Mouse (Mus musculus) embryonic facial prominence, embryonic 11.5 days (tissue): ENCODE measurements around the gene Ltbp3. TPM values are rescaled to one million over a fixed set of nuclear protein-coding genes. Genes with fewer than 3 reads are reported as not detected.

Experiments used
- ATAC-seq: fragments of 200-750 bp; cut with Nextera tagmentation; replicated peaks from 2 replicates; pipeline ENCODE4 v1.8.0; 2017; ENCODE audit warnings: low read depth; ENCODE audit not compliant: insufficient number of reproducible peaks, low FRiP score, low TSS enrichment
- DNase-seq: peaks from one replicate; pipeline ENCODE4 v3.0.0-alpha.2; 2015; ENCODE audit warnings: low spot score
- H3K27ac ChIP-seq: fragments of 300-500 bp; sonication (generic); replicated peaks from 2 replicates; pipeline ENCODE4 v1.5.1; 2014; ENCODE audit warnings: mild to moderate bottlenecking, low read depth, low read length, control low read depth
- H3K27me3 ChIP-seq: fragments of 300-500 bp; sonication (generic); 2 replicates; pipeline ENCODE4 v1.6.1; 2014; ENCODE audit warnings: mild to moderate bottlenecking, low read length, moderate library complexity, mixed read lengths; ENCODE audit not compliant: control insufficient read depth, insufficient read depth
- H3K36me3 ChIP-seq: fragments of 300-500 bp; sonication (generic); replicated peaks from 2 replicates; pipeline ENCODE4 v1.6.1; 2014; ENCODE audit warnings: low read depth, mild to moderate bottlenecking, low read length, moderate library complexity, mixed read lengths; ENCODE audit not compliant: control insufficient read depth, insufficient read depth
- H3K4me1 ChIP-seq: fragments of 300-500 bp; sonication (generic); 2 replicates; pipeline ENCODE4 v1.6.1; 2014; ENCODE audit warnings: low read length, mixed read lengths; ENCODE audit not compliant: control insufficient read depth, insufficient read depth
- H3K4me2 ChIP-seq: fragments of 300-500 bp; sonication (generic); 2 replicates; pipeline ENCODE4 v1.6.1; 2014; ENCODE audit warnings: low read depth, mild to moderate bottlenecking, control low read depth, low read length, moderate library complexity
- H3K4me3 ChIP-seq: fragments of 300-500 bp; sonication (generic); 2 replicates; pipeline ENCODE4 v1.5.1; 2014; ENCODE audit warnings: low read depth, low read length, control low read depth
- H3K9ac ChIP-seq: fragments of 300-500 bp; sonication (generic); replicated peaks from 2 replicates; pipeline ENCODE4 v1.6.1; 2014; ENCODE audit warnings: mild to moderate bottlenecking, control low read depth, low read length
- H3K9me3 ChIP-seq: fragments of 300-500 bp; sonication (generic); replicated peaks from 2 replicates; pipeline ENCODE4 v1.6.1; 2016; ENCODE audit warnings: mild to moderate bottlenecking, low read length, inconsistent platforms, mixed read lengths; ENCODE audit not compliant: control insufficient read depth
- WGBS: fragments of 180-500 bp; shearing (Covaris S2); extraction: QIAGEN DNeasy Blood & Tissue Kit; methylation state at CpG from one replicate; pipeline ENCODE4 v1.1.7; 2014; 5-methylcytosine and 5-hydroxymethylcytosine counted together
- polyA plus RNA-seq: library from polyadenylated mRNA; unstranded; fragments of >200 nt; fragmentation: Nextera tagmentation; extraction: Ambion mirVana; gene quantifications from 2 replicates; pipeline ENCODE4 v1.2.1, GENCODE M21; 2014

Ltbp3 gene
- polyA plus RNA-seq, 1 experiment from 2014 or later = 5.9 TPM

DNA sequence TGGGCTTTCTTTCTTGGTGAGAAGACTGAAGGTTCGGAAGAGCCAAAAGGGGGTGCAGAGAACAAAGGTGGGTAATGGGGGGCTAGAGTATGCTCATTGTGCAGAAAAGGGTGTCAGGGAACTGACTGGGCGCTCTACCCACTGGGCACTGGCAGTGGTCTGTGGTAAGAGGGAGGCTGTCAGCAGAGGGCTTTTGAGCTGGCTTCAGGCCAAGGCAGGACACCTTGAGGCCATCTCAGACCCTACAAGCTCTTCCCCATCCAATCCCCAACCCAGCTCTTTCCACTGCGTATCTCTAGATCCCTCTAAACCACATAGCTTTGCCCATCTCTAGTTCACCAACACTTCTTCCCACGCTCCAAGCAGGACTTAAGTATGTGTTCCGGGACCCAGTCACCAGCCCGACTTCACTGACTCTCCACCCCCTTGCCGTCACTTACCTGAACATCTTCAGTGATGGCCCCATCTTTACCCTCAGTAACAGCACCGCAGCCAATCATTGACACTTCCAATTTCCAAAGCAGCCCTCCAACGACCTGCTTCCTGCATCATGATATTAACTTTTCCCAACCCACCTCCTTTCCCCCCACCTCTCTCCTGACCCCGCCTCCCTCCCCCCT is 44.4 kb downstream of the Ltbp3 start:
- Histone ChIP-seq H3K27ac (no peak overlapping the region), H3K9ac (no peak overlapping the region), H3K4me3 (no peak overlapping the region), H3K4me2 (no peak overlapping the region), H3K36me3 (no peaks in the 10 kb centered on the region), H3K27me3 (no peaks in the 10 kb centered on the region), H3K9me3 (no peaks in the 10 kb centered on the region), H3K4me1 (no peaks in the 10 kb centered on the region)
- WGBS = 59% methylated on average over 10 of the region's 10 CpGs
- DNase-seq (no peak), ATAC-seq (no peak)

DNA sequence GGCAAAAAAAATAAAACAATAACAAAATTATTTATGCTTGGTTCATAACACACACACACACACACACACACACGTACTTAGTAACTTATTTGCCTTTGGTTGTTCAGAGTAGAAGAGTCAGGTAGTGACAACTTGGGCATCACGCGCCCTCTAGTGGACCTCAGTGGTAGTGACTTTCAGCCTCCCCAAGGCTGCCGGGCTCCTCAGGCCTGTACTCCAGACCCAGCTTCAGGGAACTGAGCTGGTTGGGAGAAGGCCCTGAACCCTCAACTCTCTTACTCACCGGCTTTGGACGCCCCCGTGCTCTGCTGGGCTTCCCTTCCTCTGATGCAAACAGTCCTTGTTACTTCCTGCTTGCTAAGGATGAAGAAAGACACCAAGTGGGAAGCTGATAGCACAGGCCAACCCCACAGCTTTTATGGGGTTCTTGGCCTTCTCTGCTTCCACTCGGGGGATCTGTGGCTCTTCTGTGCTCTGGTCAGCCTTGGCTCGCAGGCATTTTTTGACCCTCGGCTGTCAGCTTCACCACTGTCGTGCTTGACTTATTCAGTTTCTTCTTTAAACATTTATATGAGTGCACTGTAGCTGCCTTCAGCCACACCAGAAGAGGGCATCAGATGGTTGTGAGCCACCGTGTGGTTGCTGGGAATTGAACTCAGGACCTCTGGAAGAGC is 45.9 kb downstream of the Ltbp3 start:
- H3K9ac ChIP-seq = peak overlapping the region; percentile 18
- no peak overlapping the region for H3K4me2 ChIP-seq
- H3K36me3 ChIP-seq = no peaks in the 10 kb centered on the region
- no peaks in the 10 kb centered on the region for H3K9me3 ChIP-seq
- H3K4me3 ChIP-seq = no peak overlapping the region
- H3K27ac ChIP-seq = no peak overlapping the region
- 10% methylated on average over 12 of the region's 12 CpGs for WGBS
- no peaks in the 10 kb centered on the region for H3K4me1 ChIP-seq
- ATAC-seq (peak; percentile 81; the same call in 1 of the 2 replicates), DNase-seq (peak; percentile 91)
- H3K27me3 ChIP-seq = no peaks in the 10 kb centered on the region

DNA sequence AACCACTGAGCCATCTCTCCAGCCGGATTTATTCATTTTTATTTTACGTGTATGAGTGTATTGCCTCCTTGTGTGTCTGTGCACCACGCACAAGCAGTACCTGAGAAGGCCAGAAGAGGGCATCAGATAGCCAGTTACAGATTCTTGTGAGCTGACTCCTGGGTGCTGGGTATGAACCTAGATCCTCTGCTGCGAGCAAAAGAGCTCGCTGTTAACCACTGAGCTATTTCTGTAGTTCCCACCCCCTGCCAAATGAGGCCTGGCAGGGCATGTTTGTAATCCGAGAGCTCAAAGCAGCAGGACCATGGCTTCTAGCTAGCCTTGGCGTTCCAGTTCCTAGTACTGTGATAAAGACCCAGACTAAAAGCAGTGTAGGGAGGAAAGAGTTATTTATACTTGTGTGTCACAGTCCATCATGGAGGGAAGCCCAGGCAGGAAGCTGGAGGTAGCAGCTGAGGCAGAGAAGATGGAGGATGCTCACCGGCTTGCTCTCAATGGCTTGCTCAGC is 46.5 kb downstream of the Ltbp3 start:
- ATAC-seq = no peak
- Histone ChIP-seq H3K4me1 (no peaks in the 10 kb centered on the region), H3K27me3 (no peaks in the 10 kb centered on the region), H3K9ac (no peak overlapping the region; the same call in 1 of the 2 replicates), H3K9me3 (no peaks in the 10 kb centered on the region), H3K4me3 (no peak overlapping the region), H3K36me3 (no peaks in the 10 kb centered on the region), H3K27ac (no peak overlapping the region), H3K4me2 (no peak overlapping the region)
- 14% methylated on average over 8 of the region's 8 CpGs for WGBS
- peak; percentile 84 for DNase-seq

DNA sequence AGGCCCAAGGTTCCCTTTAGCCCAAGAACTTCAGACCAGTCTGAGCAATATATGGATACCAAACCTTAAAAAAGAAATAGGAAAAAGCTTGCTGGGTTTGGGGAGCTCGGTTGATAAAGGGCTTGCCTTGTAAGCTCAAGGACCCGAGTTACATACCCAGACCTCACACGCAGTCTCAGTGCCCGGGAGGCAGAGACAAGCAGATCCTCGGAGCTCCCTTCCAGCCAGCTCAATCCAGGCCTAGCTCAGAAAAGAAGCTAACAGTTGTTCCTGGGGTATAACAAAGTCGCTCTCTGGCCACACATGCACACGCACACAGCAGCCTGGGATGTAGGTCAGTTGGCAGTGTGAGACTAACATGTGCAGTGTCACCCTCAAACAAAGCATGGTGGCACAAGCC is 47.2 kb downstream of the Ltbp3 start:
- no peak overlapping the region for H3K9ac ChIP-seq
- no peak for ATAC-seq

DNA sequence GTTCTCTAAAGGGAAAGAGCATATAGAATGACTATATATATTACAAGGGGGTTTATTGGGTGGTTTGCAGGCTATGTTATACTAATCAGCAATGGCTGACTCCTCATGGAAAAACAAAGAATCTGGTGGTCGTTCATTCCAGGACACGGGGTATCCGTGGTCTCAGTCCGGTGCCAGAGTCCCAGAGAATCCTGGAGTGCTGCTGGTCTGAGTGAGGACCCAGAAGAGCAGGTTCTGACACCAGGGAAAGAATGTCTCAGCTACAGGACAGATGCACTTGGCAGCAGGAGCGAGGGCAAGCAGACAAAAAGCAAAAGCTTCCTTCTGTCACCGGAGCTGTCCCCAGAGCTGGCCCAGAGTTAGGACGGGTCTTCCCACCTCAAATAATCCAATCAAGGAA is 47.9 kb downstream of the Ltbp3 start:
- H3K4me2 ChIP-seq = no peak overlapping the region
- no peaks in the 10 kb centered on the region for H3K9me3 ChIP-seq
- H3K9ac ChIP-seq = no peak overlapping the region
- H3K27ac ChIP-seq = no peak overlapping the region
- ATAC-seq = no peak
- WGBS = 80% methylated on average over 7 of the region's 7 CpGs
- H3K36me3 ChIP-seq = no peaks in the 10 kb centered on the region
- no peaks in the 10 kb centered on the region for H3K27me3 ChIP-seq
- no peak for DNase-seq
- no peaks in the 10 kb centered on the region for H3K4me1 ChIP-seq
- H3K4me3 ChIP-seq = no peak overlapping the region

More for the DNA sequence above, 47.2 kb downstream of the Ltbp3 start:
- DNase-seq = no peak
- H3K36me3 ChIP-seq = no peaks in the 10 kb centered on the region
- no peaks in the 10 kb centered on the region for H3K27me3 ChIP-seq
- no peak overlapping the region for H3K4me2 ChIP-seq
- H3K9me3 ChIP-seq = no peaks in the 10 kb centered on the region
- no peak overlapping the region for H3K4me3 ChIP-seq
- H3K27ac ChIP-seq = no peak overlapping the region
- H3K4me1 ChIP-seq = no peaks in the 10 kb centered on the region
- 87% methylated on average over 7 of the region's 7 CpGs for WGBS

DNA sequence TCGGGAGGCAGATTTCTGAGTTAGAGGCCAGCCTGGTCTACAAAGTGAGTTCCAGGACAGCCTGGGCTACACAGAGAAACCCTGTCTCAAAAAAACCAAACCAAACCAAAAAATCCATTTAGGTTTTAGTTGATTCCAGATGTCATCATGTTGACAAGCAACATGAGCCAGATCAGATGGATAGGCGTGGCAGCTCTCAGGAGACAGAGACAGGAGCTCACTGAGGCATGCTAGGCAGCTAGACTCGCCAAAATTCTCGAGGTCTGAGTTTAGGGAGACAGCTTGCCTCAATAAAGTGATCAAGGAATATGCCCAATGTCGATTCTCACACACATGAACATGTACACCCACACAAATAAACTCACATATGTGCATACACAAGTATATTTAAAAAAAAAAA is 48.4 kb downstream of the Ltbp3 start:
- Histone ChIP-seq H3K27me3 (no peaks in the 10 kb centered on the region), H3K4me3 (no peak overlapping the region), H3K4me2 (no peak overlapping the region), H3K36me3 (no peaks in the 10 kb centered on the region), H3K9me3 (no peaks in the 10 kb centered on the region), H3K27ac (no peak overlapping the region), H3K4me1 (no peaks in the 10 kb centered on the region), H3K9ac (no peak overlapping the region)
- no peak for ATAC-seq
- WGBS = 53% methylated on average over 5 of the region's 5 CpGs
- no peak for DNase-seq

DNA sequence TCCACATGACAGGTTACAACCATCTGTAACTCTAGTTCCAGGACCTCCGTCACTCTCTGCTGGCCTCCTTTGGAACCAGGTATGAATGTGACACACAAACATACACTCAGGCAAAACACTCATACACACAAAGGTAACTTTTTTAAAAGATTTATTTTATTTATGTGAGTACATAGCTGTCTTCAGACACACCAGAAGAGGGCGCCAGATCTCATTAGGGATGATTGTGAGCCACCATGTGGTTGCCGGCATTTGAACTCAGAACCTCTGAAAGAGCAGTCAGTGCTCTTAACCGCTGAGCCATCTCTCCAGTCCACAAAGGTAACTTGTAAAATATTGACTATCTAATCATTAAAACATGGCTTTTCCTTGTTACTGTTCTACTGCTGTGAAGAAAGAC is 50.6 kb downstream of the Ltbp3 start:
- no peak overlapping the region for H3K4me2 ChIP-seq
- no peak overlapping the region for H3K4me3 ChIP-seq
- no peak for ATAC-seq
- no peaks in the 10 kb centered on the region for H3K27me3 ChIP-seq
- H3K27ac ChIP-seq = no peak overlapping the region
- no peak for DNase-seq
- no peak overlapping the region for H3K9ac ChIP-seq
- peaks cover 2% of the 10 kb centered on the region; the same call in 1 of the 2 replicates for H3K4me1 ChIP-seq
- H3K9me3 ChIP-seq = no peaks in the 10 kb centered on the region
- H3K36me3 ChIP-seq = peaks cover 3% of the 10 kb centered on the region
- 75% methylated on average over 4 of the region's 4 CpGs for WGBS

DNA sequence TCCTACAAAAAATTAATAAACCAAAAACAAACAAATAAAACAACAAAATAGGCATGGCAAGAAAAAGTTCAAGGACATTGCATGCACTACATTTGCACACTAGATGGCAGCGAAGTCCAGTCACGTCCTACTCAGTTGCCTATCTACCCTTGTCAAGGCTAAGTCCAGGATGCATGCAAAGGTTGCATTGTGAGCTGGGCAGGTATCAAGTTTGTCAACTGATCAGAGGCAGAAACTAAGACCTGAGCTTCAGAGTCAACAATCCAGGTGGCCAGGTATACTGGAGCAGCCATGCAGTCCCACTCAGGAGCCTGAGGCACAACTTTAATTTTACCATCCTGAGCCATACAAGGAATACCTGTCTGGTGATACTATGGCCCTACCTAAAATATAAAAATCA is 52.4 kb downstream of the Ltbp3 start:
- Histone ChIP-seq H3K27me3 (no peaks in the 10 kb centered on the region), H3K9me3 (no peaks in the 10 kb centered on the region), H3K27ac (no peak overlapping the region), H3K9ac (no peak overlapping the region), H3K4me1 (peaks cover 7% of the 10 kb centered on the region), H3K36me3 (peaks cover 21% of the 10 kb centered on the region), H3K4me2 (no peak overlapping the region), H3K4me3 (no peak overlapping the region)
- ATAC-seq (peak; percentile 53), DNase-seq (peak; percentile 77)
- 4% methylated on average over 2 of the region's 2 CpGs for WGBS
